Mouse (Mus musculus) embryonic fibroblast, embryonic 13.5 days (primary cell): Measurements from ENCODE around the gene Sipa1l3.

Source experiments
- CTCF ChIP-seq: IDR thresholded peaks from 2 replicates; pipeline ENCODE4 v1.5.1; 2011; ENCODE audit warnings: mild to moderate bottlenecking, control low read depth, low read length, moderate library complexity, borderline replicate concordance; ENCODE audit not compliant: insufficient read depth
- POLR2A ChIP-seq: IDR thresholded peaks from 2 replicates; pipeline ENCODE4 v1.6.1; 2011; ENCODE audit warnings: low read depth, mild to moderate bottlenecking, control low read depth, low read length, moderate library complexity

DNA sequence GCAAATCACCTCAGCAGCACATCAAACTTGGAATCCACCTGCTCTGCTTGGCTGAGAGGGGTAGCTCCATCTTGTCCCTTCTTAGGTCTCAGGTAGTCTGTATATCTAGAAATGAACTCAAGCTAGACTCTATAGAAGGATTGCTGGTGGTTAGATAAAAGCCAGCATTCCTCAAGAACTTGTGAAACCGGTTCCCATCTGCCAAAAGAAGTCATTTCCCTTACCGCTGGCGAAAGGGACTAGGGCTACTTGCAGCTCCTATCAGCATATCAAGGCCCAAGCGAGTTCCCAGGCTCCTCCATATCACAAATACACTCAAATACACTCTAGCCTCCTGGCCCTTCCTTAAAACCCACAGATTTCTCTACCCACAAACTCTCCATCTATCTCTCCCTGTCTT is 5.7 kb downstream of the Sipa1l3 start:
- TF ChIP-seq POLR2A (no peak), CTCF (no peak)
